In the genomic region with DNA sequence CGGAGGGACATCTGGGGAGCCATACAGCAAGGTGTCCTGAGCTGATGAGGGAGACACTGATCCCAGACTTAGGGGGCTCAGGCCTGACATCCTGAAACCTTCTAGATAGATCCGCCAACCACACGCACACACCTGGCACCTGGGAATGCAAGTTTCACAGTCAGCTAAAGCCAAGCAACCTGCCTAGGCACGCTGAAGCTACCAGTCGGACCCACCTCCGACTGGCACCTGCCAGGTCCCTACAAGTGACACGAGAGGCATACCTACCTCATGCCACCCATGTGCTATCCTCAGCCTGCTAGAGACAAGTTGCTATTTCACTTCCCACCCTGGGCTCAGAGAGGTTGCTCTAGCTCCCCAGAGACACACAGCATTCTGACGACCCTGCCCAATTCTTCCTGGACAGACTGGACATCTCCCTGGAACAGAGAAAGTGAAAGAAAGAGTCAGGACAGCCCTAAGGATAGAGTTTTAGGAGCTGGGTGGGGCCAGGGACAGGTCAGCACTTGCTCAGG, we compare ENCODE assay signal across 7 mouse cellular contexts. TPM values are rescaled to one million over a fixed set of nuclear protein-coding genes. Genes with fewer than 3 reads are reported as not detected.
DNase-seq lines count a peak whose midpoint lies in the region; ATAC-seq and TF ChIP-seq lines count a peak whose summit lies in the region.

No protein-coding gene starts in this region.

- no peak for ATAC-seq in lung, embryonic 15.5 days (ENCODE audit: borderline replicate concordance, extremely low read depth, low FRiP score, low TSS enrichment)

- 21% methylated on average over 8 of the region's 8 CpGs for WGBS in lung, embryonic 15.5 days
- WGBS in limb, embryonic 10.5 days: 36% methylated on average over 8 of the region's 8 CpGs
- WGBS in olfactory bulb, adult 2 months: 39% methylated on average over 8 of the region's 8 CpGs

- H3K9ac ChIP-seq in lung, embryonic 15.5 days: peak overlapping the region; percentile 93

- peaks cover 52% of the 10 kb centered on the region for H3K4me1 ChIP-seq in lung, embryonic 15.5 days
- 0 out of 2 replicates have a peak, but pooled peaks cover 2% of the 10 kb centered on the region for H3K4me1 ChIP-seq in embryonic fibroblast, embryonic 13.5 days (ENCODE audit: control insufficient read depth, insufficient read depth, low read length)
- H3K4me1 ChIP-seq in limb, embryonic 10.5 days: peaks cover 56% of the 10 kb centered on the region
- H3K4me1 ChIP-seq in olfactory bulb, adult 2 months (ENCODE audit: control insufficient read depth, insufficient read depth, low read length): peaks cover 20% of the 10 kb centered on the region

- no peaks in the 10 kb centered on the region for H3K27me3 ChIP-seq in lung, embryonic 15.5 days
- no peaks in the 10 kb centered on the region for H3K27me3 ChIP-seq in limb, embryonic 10.5 days (ENCODE audit: low read depth, poor library complexity, severe bottlenecking)

- H3K36me3 ChIP-seq in lung, embryonic 15.5 days: peaks cover 36% of the 10 kb centered on the region
- H3K36me3 ChIP-seq in limb, embryonic 10.5 days: peaks cover 37% of the 10 kb centered on the region

- H3K9me3 ChIP-seq in lung, embryonic 15.5 days: no peaks in the 10 kb centered on the region
- H3K9me3 ChIP-seq in limb, embryonic 10.5 days (replicated peaks): 0 out of 2 replicates have a peak, but pooled peaks cover 4% of the 10 kb centered on the region

- H3K4me3 ChIP-seq in lung, embryonic 15.5 days: peak overlapping the region; percentile 86
- H3K4me3 ChIP-seq in embryonic fibroblast, embryonic 13.5 days (ENCODE audit: insufficient read depth, low read length): peak overlapping the region; percentile 71
- H3K4me3 ChIP-seq in limb, embryonic 10.5 days: peak overlapping the region; percentile 65
- peak overlapping the region; percentile 38; the same call in 1 of the 2 replicates for H3K4me3 ChIP-seq in olfactory bulb, adult 2 months (ENCODE audit: insufficient read depth, low read depth, low read length)

- TF ChIP-seq POLR2A in embryonic fibroblast, embryonic 13.5 days (IDR thresholded peaks at IDR 0.05; ENCODE audit: low read depth, low read length): peak; percentile 56; the same call in 1 of the 2 replicates
- TF ChIP-seq POLR2A in olfactory bulb, adult 2 months (IDR thresholded peaks at IDR 0.05; ENCODE audit: insufficient read depth, low read depth, low read length): no peak

- H3K27ac ChIP-seq in lung, embryonic 15.5 days: peak overlapping the region; percentile 99
- peak overlapping the region; percentile 99 for H3K27ac ChIP-seq in embryonic fibroblast, embryonic 13.5 days (ENCODE audit: insufficient read depth, low read length)
- H3K27ac ChIP-seq in limb, embryonic 10.5 days: peak overlapping the region; percentile 93
- H3K27ac ChIP-seq in olfactory bulb, adult 2 months (ENCODE audit: insufficient read depth, low read depth, low read length): no peak overlapping the region

- peak overlapping the region; percentile 91 for H3K4me2 ChIP-seq in lung, embryonic 15.5 days

- no peak for TF ChIP-seq CTCF in embryonic fibroblast, embryonic 13.5 days (IDR thresholded peaks at IDR 0.05; ENCODE audit: borderline replicate concordance, insufficient read depth, low read length)
- no peak for TF ChIP-seq CTCF in olfactory bulb, adult 2 months (IDR thresholded peaks at IDR 0.05; ENCODE audit: insufficient read depth, low read depth, low read length)

- no peak for DNase-seq in lung, postnatal 36 days
- peak; percentile 58 for DNase-seq in limb, embryonic 10.5 days (ENCODE audit: low spot score)
- DNase-seq in T-cell, adult 2 months (ENCODE audit: low spot score): no peak
- no peak for DNase-seq in adrenal gland, postnatal 25 days

RNA-seq across cellular contexts. Expression of gene Cnn2, which starts 0.9 kb away (rescaled TPM):
- 367 and 375 TPM in 2 replicates for polyA plus RNA-seq in lung, embryonic 15.5 days (2015; fragmentation: Nextera tagmentation; extraction: Ambion mirVana)
- polyA plus RNA-seq in embryonic fibroblast, embryonic 13.5 days (2011; ENCODE audit: insufficient read length, low read depth, missing spikeins): 642 and 721 TPM in 2 replicates
- 261 and 301 TPM in 2 replicates for polyA plus RNA-seq in limb, embryonic 10.5 days (2016; fragmentation: Nextera tagmentation; extraction: Ambion mirVana)
- polyA plus RNA-seq in olfactory bulb, adult 2 months (2012; ENCODE audit: insufficient read depth, insufficient read length, low replicate concordance, missing spikeins): 124 and 250 TPM in 2 replicates
- 28.3 and 29.8 TPM in 2 replicates for total RNA-seq in adrenal gland, postnatal 25 days (2021)

RNA-seq across cellular contexts. Expression of gene Tmem259, which starts 5.2 kb away (rescaled TPM):
- polyA plus RNA-seq in lung, embryonic 15.5 days (2015; fragmentation: Nextera tagmentation; extraction: Ambion mirVana): 20.2 and 20.5 TPM in 2 replicates
- 73.4 and 78.1 TPM in 2 replicates for polyA plus RNA-seq in embryonic fibroblast, embryonic 13.5 days (2011; ENCODE audit: insufficient read length, low read depth, missing spikeins)
- polyA plus RNA-seq in limb, embryonic 10.5 days (2016; fragmentation: Nextera tagmentation; extraction: Ambion mirVana): 14.9 and 16.4 TPM in 2 replicates
- not detected in 2 replicates for polyA plus RNA-seq in olfactory bulb, adult 2 months (2012; ENCODE audit: insufficient read depth, insufficient read length, low replicate concordance, missing spikeins)
- total RNA-seq in adrenal gland, postnatal 25 days (2021): 159 and 161 TPM in 2 replicates

RNA-seq across cellular contexts. Expression of gene Abca7, which starts 7.0 kb away (rescaled TPM):
- 3.5 and 4.3 TPM in 2 replicates for polyA plus RNA-seq in lung, embryonic 15.5 days (2015; fragmentation: Nextera tagmentation; extraction: Ambion mirVana)
- 3.5 and 4.0 TPM in 2 replicates for polyA plus RNA-seq in embryonic fibroblast, embryonic 13.5 days (2011; ENCODE audit: insufficient read length, low read depth, missing spikeins)
- polyA plus RNA-seq in limb, embryonic 10.5 days (2016; fragmentation: Nextera tagmentation; extraction: Ambion mirVana): 2.0 and 2.3 TPM in 2 replicates
- polyA plus RNA-seq in olfactory bulb, adult 2 months (2012; ENCODE audit: insufficient read depth, insufficient read length, low replicate concordance, missing spikeins): not detected in 2 replicates
- 24.2 and 29.1 TPM in 2 replicates for total RNA-seq in adrenal gland, postnatal 25 days (2021)

RNA-seq across cellular contexts. Expression of gene Grin3b, which starts 18.8 kb away (rescaled TPM):
- 0.34 and 0.45 TPM in 2 replicates for polyA plus RNA-seq in lung, embryonic 15.5 days (2015; fragmentation: Nextera tagmentation; extraction: Ambion mirVana)
- 0.15 and 0.16 TPM in 2 replicates for polyA plus RNA-seq in embryonic fibroblast, embryonic 13.5 days (2011; ENCODE audit: insufficient read length, low read depth, missing spikeins)
- polyA plus RNA-seq in limb, embryonic 10.5 days (2016; fragmentation: Nextera tagmentation; extraction: Ambion mirVana): 0.28 and 0.40 TPM in 2 replicates
- not detected in 2 replicates for polyA plus RNA-seq in olfactory bulb, adult 2 months (2012; ENCODE audit: insufficient read depth, insufficient read length, low replicate concordance, missing spikeins)
- total RNA-seq in adrenal gland, postnatal 25 days (2021): 0.12 TPM in 1 of 2 replicates, not detected in the other

RNA-seq across cellular contexts. Expression of gene Arhgap45, which starts 27.1 kb away (rescaled TPM):
- polyA plus RNA-seq in lung, embryonic 15.5 days (2015; fragmentation: Nextera tagmentation; extraction: Ambion mirVana): 16.8 and 19.8 TPM in 2 replicates
- 1.7 and 3.1 TPM in 2 replicates for polyA plus RNA-seq in embryonic fibroblast, embryonic 13.5 days (2011; ENCODE audit: insufficient read length, low read depth, missing spikeins)
- 14.9 and 15.5 TPM in 2 replicates for polyA plus RNA-seq in limb, embryonic 10.5 days (2016; fragmentation: Nextera tagmentation; extraction: Ambion mirVana)
- 193 and 203 TPM in 2 replicates for polyA plus RNA-seq in olfactory bulb, adult 2 months (2012; ENCODE audit: insufficient read depth, insufficient read length, low replicate concordance, missing spikeins)
- 3.7 and 4.3 TPM in 2 replicates for total RNA-seq in adrenal gland, postnatal 25 days (2021)

Comparison
In these comparisons a context has a peak if more than half of its experiments do, and no peak if none do; other contexts are left out.
1. RNA of gene Tmem259, which starts 5.2 kb away (polyA plus RNA-seq): 73.4 to 78.1 TPM in embryonic fibroblast, embryonic 13.5 days, 20.2 to 20.5 TPM in lung, embryonic 15.5 days and 14.9 to 16.4 TPM in limb, embryonic 10.5 days; not detected in olfactory bulb, adult 2 months; every median in the first group is over 10 times any median in the second.
2. Peak in every context shown above with its lines, with median percentiles within 50 percentile points of each other: H3K4me3 ChIP-seq.